Mouse (Mus musculus) limb, embryonic 11.5 days (tissue): ENCODE measurements at regions not wholly inside any gene's neighbourhood (a gene's known extent, or its start where the extent isn't known, plus 50 kb on each side); places are given as distances from the start of the nearest gene placed in this dataset.
"Not testable (repeated sequence)": the region's sequence is repeated elsewhere in the genome, so short reads cannot be mapped to it uniquely, and the experiment has no call there.

Experiments used
- ATAC-seq: fragments of 200-750 bp; cut with Nextera tagmentation; 2 replicates; pipeline ENCODE4 v1.8.0; 2017; ENCODE audit warnings: low read depth; ENCODE audit not compliant: insufficient number of reproducible peaks, low FRiP score, low TSS enrichment
- DNase-seq: peaks from one replicate; pipeline ENCODE4 v3.0.0-alpha.2; 2015; ENCODE audit warnings: low spot score
- H3K27ac ChIP-seq: fragments of 300-500 bp; sonication (generic); replicated peaks from 2 replicates; pipeline ENCODE4 v1.5.1; 2014; ENCODE audit warnings: low read depth, mild to moderate bottlenecking, low read length
- H3K27me3 ChIP-seq: fragments of 300-500 bp; sonication (generic); 2 replicates; pipeline ENCODE4 v1.6.1; 2014; ENCODE audit warnings: mild to moderate bottlenecking, low read length, mixed read lengths; ENCODE audit not compliant: control insufficient read depth, insufficient read depth
- H3K36me3 ChIP-seq: fragments of 300-500 bp; sonication (generic); 2 replicates; pipeline ENCODE4 v1.6.1; 2014; ENCODE audit warnings: mild to moderate bottlenecking, low read length, moderate library complexity, mixed read lengths; ENCODE audit not compliant: control insufficient read depth, insufficient read depth
- H3K4me1 ChIP-seq: fragments of 300-500 bp; sonication (generic); 2 replicates; pipeline ENCODE4 v1.6.1; 2014; ENCODE audit warnings: low read length, mixed read lengths; ENCODE audit not compliant: control insufficient read depth, insufficient read depth
- H3K4me2 ChIP-seq: fragments of 300-500 bp; sonication (generic); 2 replicates; pipeline ENCODE4 v1.6.1; 2014; ENCODE audit warnings: low read depth, mild to moderate bottlenecking, moderate library complexity; ENCODE audit not compliant: severe bottlenecking
- H3K4me3 ChIP-seq: fragments of 300-500 bp; sonication (generic); 2 replicates; pipeline ENCODE4 v1.5.1; 2014; ENCODE audit warnings: low read depth, low read length
- H3K9ac ChIP-seq: fragments of 300-500 bp; sonication (generic); 2 replicates; pipeline ENCODE4 v1.6.1; 2014; ENCODE audit warnings: mild to moderate bottlenecking, low read length
- H3K9me3 ChIP-seq: fragments of 300-500 bp; sonication (generic); 2 replicates; pipeline ENCODE4 v1.6.1; 2016; ENCODE audit warnings: low read length; ENCODE audit not compliant: control insufficient read depth
- WGBS: fragments of 180-500 bp; shearing (Covaris S2); extraction: QIAGEN DNeasy Blood & Tissue Kit; methylation state at CpG from one replicate; pipeline ENCODE4 v1.1.7; 2014; 5-methylcytosine and 5-hydroxymethylcytosine counted together

GRCm38 (mm10) chr14:14478159-14478558, 77.1 kb downstream of the Olfr721-ps1 start:
- H3K27me3 ChIP-seq, H3K9me3 ChIP-seq, H3K4me3 ChIP-seq, H3K36me3 ChIP-seq, H3K4me2 ChIP-seq, H3K9ac ChIP-seq, H3K27ac ChIP-seq, ATAC-seq, DNase-seq, H3K4me1 ChIP-seq: not testable (repeated sequence)
- WGBS, result 63% methylated on average over 2 of the region's 2 CpGs

- no peaks in the 10 kb centered on the region for H3K36me3 ChIP-seq
- H3K27me3 ChIP-seq, result no peaks in the 10 kb centered on the region
- no peaks in the 10 kb centered on the region for H3K4me1 ChIP-seq
- H3K4me3 ChIP-seq, result no peak overlapping the region
- H3K9me3 ChIP-seq, result no peaks in the 10 kb centered on the region
- ATAC-seq (no peak), DNase-seq (no peak)
- WGBS, result 79% methylated on average over 1 of the region's 1 CpGs
- no peak overlapping the region for H3K27ac ChIP-seq
- H3K9ac ChIP-seq, result no peak overlapping the region
- H3K4me2 ChIP-seq, result no peak overlapping the region
Measured at GRCm38 (mm10) chr14:14481840-14482239, 80.7 kb downstream of the Olfr721-ps1 start.

- Histone ChIP-seq H3K4me2 (no peak overlapping the region), H3K9me3 (no peaks in the 10 kb centered on the region)
- WGBS, result 93% methylated on average over 1 of the region's 1 CpGs
Measured at GRCm38 (mm10) chr14:14486356-14486755, 85.3 kb downstream of the Olfr721-ps1 start.

GRCm38 (mm10) chr14:14490501-14490900, 89.4 kb downstream of the Olfr721-ps1 start:
- Histone ChIP-seq H3K4me3 (no peak overlapping the region), H3K4me1 (no peaks in the 10 kb centered on the region), H3K9me3 (no peaks in the 10 kb centered on the region), H3K4me2 (no peak overlapping the region), H3K27me3 (no peaks in the 10 kb centered on the region), H3K36me3 (no peaks in the 10 kb centered on the region), H3K27ac (no peak overlapping the region), H3K9ac (no peak overlapping the region)
- DNase-seq, result no peak
- ATAC-seq, result no peak

More at GRCm38 (mm10) chr14:14486356-14486755, 85.3 kb downstream of the Olfr721-ps1 start:
- no peak for ATAC-seq
- Histone ChIP-seq H3K4me1 (no peaks in the 10 kb centered on the region), H3K27me3 (no peaks in the 10 kb centered on the region), H3K9ac (no peak overlapping the region), H3K27ac (no peak overlapping the region), H3K36me3 (no peaks in the 10 kb centered on the region), H3K4me3 (no peak overlapping the region)
- DNase-seq, result no peak

GRCm38 (mm10) chr14:14492041-14492440, 90.9 kb downstream of the Olfr721-ps1 start:
- ATAC-seq, result no peak
- H3K27me3 ChIP-seq, result no peaks in the 10 kb centered on the region

GRCm38 (mm10) chr14:14511927-14512326, 110.8 kb downstream of the Olfr721-ps1 start:
- ATAC-seq, result no peak
- 81% methylated on average over 4 of the region's 4 CpGs for WGBS
- no peaks in the 10 kb centered on the region for H3K36me3 ChIP-seq

More at GRCm38 (mm10) chr14:14492041-14492440, 90.9 kb downstream of the Olfr721-ps1 start:
- no peaks in the 10 kb centered on the region for H3K36me3 ChIP-seq
- no peak overlapping the region for H3K4me3 ChIP-seq
- no peak overlapping the region for H3K4me2 ChIP-seq
- no peaks in the 10 kb centered on the region for H3K9me3 ChIP-seq
- no peak overlapping the region for H3K9ac ChIP-seq
- DNase-seq, result no peak
- no peak overlapping the region for H3K27ac ChIP-seq
- no peaks in the 10 kb centered on the region for H3K4me1 ChIP-seq

GRCm38 (mm10) chr14:14513056-14513455, 112.0 kb downstream of the Olfr721-ps1 start:
- WGBS, result 89% methylated on average over 2 of the region's 2 CpGs
- Histone ChIP-seq H3K4me3 (no peak overlapping the region), H3K4me2 (no peak overlapping the region), H3K9me3 (no peaks in the 10 kb centered on the region), H3K27ac (no peak overlapping the region), H3K4me1 (no peaks in the 10 kb centered on the region), H3K27me3 (no peaks in the 10 kb centered on the region), H3K9ac (no peak overlapping the region), H3K36me3 (no peaks in the 10 kb centered on the region)
- DNase-seq, result no peak
- ATAC-seq, result no peak

More at GRCm38 (mm10) chr14:14511927-14512326, 110.8 kb downstream of the Olfr721-ps1 start:
- no peak for DNase-seq
- H3K4me2 ChIP-seq, result no peak overlapping the region
- H3K27ac ChIP-seq, result no peak overlapping the region
- H3K4me1 ChIP-seq, result no peaks in the 10 kb centered on the region
- no peak overlapping the region for H3K9ac ChIP-seq
- no peaks in the 10 kb centered on the region for H3K27me3 ChIP-seq
- no peak overlapping the region for H3K4me3 ChIP-seq
- H3K9me3 ChIP-seq, result no peaks in the 10 kb centered on the region

GRCm38 (mm10) chr14:14513498-14513897, 112.4 kb downstream of the Olfr721-ps1 start:
- 87% methylated on average over 3 of the region's 3 CpGs for WGBS
- H3K4me2 ChIP-seq, result no peak overlapping the region
- DNase-seq (no peak), ATAC-seq (no peak)
- H3K9me3 ChIP-seq, result no peaks in the 10 kb centered on the region
- H3K9ac ChIP-seq, result no peak overlapping the region
- no peak overlapping the region for H3K4me3 ChIP-seq
- H3K27ac ChIP-seq, result no peak overlapping the region
- H3K27me3 ChIP-seq, result no peaks in the 10 kb centered on the region
- H3K4me1 ChIP-seq, result no peaks in the 10 kb centered on the region
- no peaks in the 10 kb centered on the region for H3K36me3 ChIP-seq

- ATAC-seq, result no peak
- H3K4me1 ChIP-seq, result no peaks in the 10 kb centered on the region
- H3K27ac ChIP-seq, result no peak overlapping the region
- H3K9me3 ChIP-seq, result no peaks in the 10 kb centered on the region
- no peak overlapping the region for H3K4me3 ChIP-seq
- H3K4me2 ChIP-seq, result no peak overlapping the region
- no peak overlapping the region for H3K9ac ChIP-seq
- no peak for DNase-seq
- WGBS, result 73% methylated on average over 1 of the region's 1 CpGs
- H3K36me3 ChIP-seq, result no peaks in the 10 kb centered on the region
- no peaks in the 10 kb centered on the region for H3K27me3 ChIP-seq
Measured at GRCm38 (mm10) chr14:14514440-14515172, 113.5 kb downstream of the Olfr721-ps1 start.
